Mouse (Mus musculus) limb, embryonic 13.5 days (tissue): ENCODE results near the gene Scap. TPM values are rescaled to one million over a fixed set of nuclear protein-coding genes. Genes with fewer than 3 reads are reported as not detected.

Experiments used
- polyA plus RNA-seq: library from polyadenylated mRNA; unstranded; fragments of >200 nt; fragmentation: Nextera tagmentation; extraction: Ambion mirVana; gene quantifications from 2 replicates; pipeline ENCODE4 v1.2.1, GENCODE M21; 2015

Gene Scap
- polyA plus RNA-seq, 1 experiment from 2014 or later, result 40.2 TPM

Other genes with a start within 250 kb of the Scap start
- gene Smarcc1, start 215.6 kb upstream of the Scap start, polyA plus RNA-seq, result 174 and 188 TPM in 2 replicates
- 158 TPM in 2 replicates for gene Dhx30, start 215.5 kb upstream of the Scap start, polyA plus RNA-seq
- 3.7 and 4.5 TPM in 2 replicates for gene Cspg5, start 89.5 kb upstream of the Scap start, polyA plus RNA-seq
- 34.4 and 35.8 TPM in 2 replicates for gene Elp6, start 28.1 kb upstream of the Scap start, polyA plus RNA-seq
- gene Ptpn23, start 74.9 kb downstream of the Scap start, polyA plus RNA-seq, result 17.7 and 17.9 TPM in 2 replicates
- 0.97 and 0.98 TPM in 2 replicates for gene Ngp, start 86.5 kb downstream of the Scap start, polyA plus RNA-seq
- 9.3 and 9.9 TPM in 2 replicates for gene Klhl18, start 143.4 kb downstream of the Scap start, polyA plus RNA-seq
- gene Kif9, start 143.7 kb downstream of the Scap start, polyA plus RNA-seq, result 1.1 TPM in 2 replicates
- gene Setd2, start 199.3 kb downstream of the Scap start, polyA plus RNA-seq, result 43.3 and 45.0 TPM in 2 replicates